Comparison of ENCODE assay signal across 20 mouse cellular contexts in the genomic region with DNA sequence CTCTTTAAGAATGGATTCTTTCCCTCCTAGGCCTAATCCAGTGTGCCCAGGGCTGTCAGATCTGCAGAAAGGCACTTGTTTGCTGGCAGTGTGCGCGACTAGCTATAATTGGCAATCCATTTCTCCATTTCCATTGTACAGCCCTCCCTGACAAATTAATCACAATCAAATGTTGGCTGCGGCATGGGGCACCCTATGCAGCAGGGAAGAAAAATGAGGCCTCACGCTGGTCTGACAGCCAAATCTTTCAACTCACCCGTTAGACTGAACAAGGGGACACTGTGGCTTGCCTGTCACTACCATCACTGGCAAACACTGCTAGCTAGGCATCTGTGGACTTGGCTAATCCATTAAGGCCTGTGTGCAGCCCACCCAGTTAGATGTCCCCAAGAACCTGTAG.
DNase-seq lines count a peak whose midpoint lies in the region; ATAC-seq lines count a peak whose summit lies in the region.
"Had no signal": no experiment of that assay in that cellular context is flagged by ENCODE, and none has a peak within 500 bp of the region (broad histone marks: within the 10 kb centered on the region; RNA-seq: fewer than 3 reads in every experiment).

No protein-coding gene starts in this region.

- 0 out of 2 replicates have a peak, but pooled peaks have one; percentile 23 for ATAC-seq in embryonic facial prominence, embryonic 11.5 days (replicated peaks; ENCODE audit: insufficient number of reproducible peaks, low FRiP score, low TSS enrichment, low read depth)
- ATAC-seq in midbrain, embryonic 13.5 days: 0 out of 2 replicates have a peak, but pooled peaks have one; percentile 30
- peak; percentile 75; the same call in 1 of the 2 replicates for ATAC-seq in midbrain, embryonic 16.5 days
- ATAC-seq in erythroid progenitor cell, adult 5-6 weeks (replicated peaks; ENCODE audit: low FRiP score, poor library complexity, severe bottlenecking): no peak
- ATAC-seq: intestine, embryonic 16.5 days had no signal

- H3K9ac ChIP-seq in embryonic facial prominence, embryonic 11.5 days (replicated peaks; ENCODE audit: low read length): no peak overlapping the region
- H3K9ac ChIP-seq in midbrain, embryonic 13.5 days (replicated peaks): no peak overlapping the region
- H3K9ac ChIP-seq in midbrain, embryonic 16.5 days (ENCODE audit: low read depth, low read length): no peak overlapping the region
- H3K9ac ChIP-seq: kidney, embryonic 15.5 days had no signal

- H3K27ac ChIP-seq in embryonic facial prominence, embryonic 11.5 days (replicated peaks; ENCODE audit: low read depth, low read length): no peak overlapping the region
- no peak overlapping the region for H3K27ac ChIP-seq in embryonic facial prominence, embryonic 10.5 days (replicated peaks)
- H3K27ac ChIP-seq in midbrain, embryonic 13.5 days: no peak overlapping the region
- H3K27ac ChIP-seq in midbrain, embryonic 10.5 days (replicated peaks): no peak overlapping the region
- no peak overlapping the region for H3K27ac ChIP-seq in hindbrain, embryonic 10.5 days
- no peak overlapping the region for H3K27ac ChIP-seq in midbrain, embryonic 16.5 days (ENCODE audit: low read length)
- H3K27ac ChIP-seq: heart, embryonic 10.5 days; kidney, embryonic 15.5 days; limb, embryonic 10.5 days had no signal

- DNase-seq in embryonic facial prominence, embryonic 11.5 days (ENCODE audit: low spot score): no peak
- DNase-seq in embryonic facial prominence, embryonic 10.5 days (ENCODE audit: low spot score): no peak
- DNase-seq in midbrain, embryonic 10.5 days (ENCODE audit: low spot score): no peak
- peak; percentile 2 for DNase-seq in hindbrain, embryonic 10.5 days (ENCODE audit: low spot score)
- no peak for DNase-seq in adrenal gland, adult 2 months
- DNase-seq: adrenal gland, postnatal 25 days; cerebellum, adult 9-10 months; gastrocnemius, postnatal 10 days; lung, adult 2 months; lung, postnatal 36 days; right cerebral cortex, adult 18-20 months had no signal

- no peak overlapping the region for H3K4me3 ChIP-seq in embryonic facial prominence, embryonic 11.5 days (ENCODE audit: low read depth, low read length)
- H3K4me3 ChIP-seq in embryonic facial prominence, embryonic 10.5 days: no peak overlapping the region
- H3K4me3 ChIP-seq in midbrain, embryonic 13.5 days (replicated peaks): no peak overlapping the region
- H3K4me3 ChIP-seq in midbrain, embryonic 10.5 days: no peak overlapping the region
- no peak overlapping the region for H3K4me3 ChIP-seq in hindbrain, embryonic 10.5 days
- no peak overlapping the region for H3K4me3 ChIP-seq in midbrain, embryonic 16.5 days (ENCODE audit: low read depth, low read length)
- H3K4me3 ChIP-seq: heart, embryonic 10.5 days; kidney, embryonic 15.5 days; limb, embryonic 10.5 days had no signal

- H3K9me3 ChIP-seq in embryonic facial prominence, embryonic 11.5 days (replicated peaks; ENCODE audit: control insufficient read depth, low read length): no peaks in the 10 kb centered on the region
- H3K9me3 ChIP-seq in embryonic facial prominence, embryonic 10.5 days: no peaks in the 10 kb centered on the region
- H3K9me3 ChIP-seq in midbrain, embryonic 13.5 days: no peaks in the 10 kb centered on the region
- H3K9me3 ChIP-seq in midbrain, embryonic 10.5 days (replicated peaks): no peaks in the 10 kb centered on the region
- H3K9me3 ChIP-seq in hindbrain, embryonic 10.5 days: no peaks in the 10 kb centered on the region
- H3K9me3 ChIP-seq in midbrain, embryonic 16.5 days (replicated peaks; ENCODE audit: control insufficient read depth, low read length, poor library complexity, severe bottlenecking): no peaks in the 10 kb centered on the region
- H3K9me3 ChIP-seq: heart, embryonic 10.5 days; kidney, embryonic 15.5 days; limb, embryonic 10.5 days had no signal

- 84% methylated on average over 5 of the region's 5 CpGs for WGBS in embryonic facial prominence, embryonic 11.5 days
- WGBS in embryonic facial prominence, embryonic 10.5 days: 87% methylated on average over 5 of the region's 5 CpGs
- 56% methylated on average over 5 of the region's 5 CpGs for WGBS in midbrain, embryonic 13.5 days
- 91% methylated on average over 5 of the region's 5 CpGs for WGBS in midbrain, embryonic 10.5 days
- 77% methylated on average over 5 of the region's 5 CpGs for WGBS in hindbrain, embryonic 10.5 days
- 50% methylated on average over 5 of the region's 5 CpGs for WGBS in midbrain, embryonic 16.5 days

- H3K36me3 ChIP-seq in embryonic facial prominence, embryonic 11.5 days (replicated peaks; ENCODE audit: control insufficient read depth, insufficient read depth, low read depth, low read length): no peaks in the 10 kb centered on the region
- no peaks in the 10 kb centered on the region for H3K36me3 ChIP-seq in embryonic facial prominence, embryonic 10.5 days (replicated peaks)
- no peaks in the 10 kb centered on the region for H3K36me3 ChIP-seq in midbrain, embryonic 13.5 days
- no peaks in the 10 kb centered on the region for H3K36me3 ChIP-seq in midbrain, embryonic 10.5 days
- H3K36me3 ChIP-seq in hindbrain, embryonic 10.5 days: no peaks in the 10 kb centered on the region
- H3K36me3 ChIP-seq in midbrain, embryonic 16.5 days (ENCODE audit: control insufficient read depth, insufficient read depth, low read length): no peaks in the 10 kb centered on the region
- H3K36me3 ChIP-seq: heart, embryonic 10.5 days; kidney, embryonic 15.5 days; limb, embryonic 10.5 days had no signal

- no peaks in the 10 kb centered on the region for H3K27me3 ChIP-seq in embryonic facial prominence, embryonic 11.5 days (ENCODE audit: control insufficient read depth, insufficient read depth, low read length)
- H3K27me3 ChIP-seq in embryonic facial prominence, embryonic 10.5 days (replicated peaks; ENCODE audit: low read depth, poor library complexity, severe bottlenecking): no peaks in the 10 kb centered on the region
- no peaks in the 10 kb centered on the region for H3K27me3 ChIP-seq in midbrain, embryonic 13.5 days
- no peaks in the 10 kb centered on the region for H3K27me3 ChIP-seq in midbrain, embryonic 10.5 days (ENCODE audit: low read depth, poor library complexity, severe bottlenecking)
- no peaks in the 10 kb centered on the region for H3K27me3 ChIP-seq in hindbrain, embryonic 10.5 days (ENCODE audit: insufficient read depth, poor library complexity, severe bottlenecking)
- no peaks in the 10 kb centered on the region for H3K27me3 ChIP-seq in midbrain, embryonic 16.5 days (ENCODE audit: control insufficient read depth, insufficient read depth, low read depth, low read length)
- H3K27me3 ChIP-seq: CH12.LX; kidney, embryonic 15.5 days had no signal

- no peak overlapping the region for H3K4me2 ChIP-seq in embryonic facial prominence, embryonic 11.5 days (ENCODE audit: low read depth, low read length)
- H3K4me2 ChIP-seq in midbrain, embryonic 13.5 days (replicated peaks): no peak overlapping the region
- no peak overlapping the region for H3K4me2 ChIP-seq in midbrain, embryonic 16.5 days (ENCODE audit: low read length)
- H3K4me2 ChIP-seq: kidney, embryonic 15.5 days; liver, embryonic 11.5 days had no signal

- no peaks in the 10 kb centered on the region for H3K4me1 ChIP-seq in embryonic facial prominence, embryonic 11.5 days (ENCODE audit: control insufficient read depth, insufficient read depth, low read length)
- H3K4me1 ChIP-seq in embryonic facial prominence, embryonic 10.5 days: no peaks in the 10 kb centered on the region
- H3K4me1 ChIP-seq in midbrain, embryonic 13.5 days (replicated peaks): no peaks in the 10 kb centered on the region
- no peaks in the 10 kb centered on the region for H3K4me1 ChIP-seq in midbrain, embryonic 10.5 days
- H3K4me1 ChIP-seq in hindbrain, embryonic 10.5 days (replicated peaks): no peaks in the 10 kb centered on the region
- peaks cover 3% of the 10 kb centered on the region; the same call in 1 of the 2 replicates for H3K4me1 ChIP-seq in midbrain, embryonic 16.5 days (ENCODE audit: control insufficient read depth, insufficient read depth, low read length)
- H3K4me1 ChIP-seq: heart, embryonic 10.5 days; kidney, embryonic 15.5 days; limb, embryonic 10.5 days had no signal
